Mouse (Mus musculus) adrenal gland, adult (tissue): ENCODE data around the gene Tmem121.

Experiments used
- DNase-seq, 2 experiments: peaks; one replicate each; pipeline ENCODE4 v3.0.0; 2022 to 2023; ENCODE audit warnings: low spot score in 1 of 2; ENCODE audit not compliant: inconsistent age in 2 of 2

Tmem121 gene

GRCm38 (mm10) chr12:113185442-113186291 lies at the start of gene Tmem121:
TSS of gene Tmem121 (plus strand) at chr12:113185930.
- DNase-seq = peak; percentile 66 to 78

DNA sequence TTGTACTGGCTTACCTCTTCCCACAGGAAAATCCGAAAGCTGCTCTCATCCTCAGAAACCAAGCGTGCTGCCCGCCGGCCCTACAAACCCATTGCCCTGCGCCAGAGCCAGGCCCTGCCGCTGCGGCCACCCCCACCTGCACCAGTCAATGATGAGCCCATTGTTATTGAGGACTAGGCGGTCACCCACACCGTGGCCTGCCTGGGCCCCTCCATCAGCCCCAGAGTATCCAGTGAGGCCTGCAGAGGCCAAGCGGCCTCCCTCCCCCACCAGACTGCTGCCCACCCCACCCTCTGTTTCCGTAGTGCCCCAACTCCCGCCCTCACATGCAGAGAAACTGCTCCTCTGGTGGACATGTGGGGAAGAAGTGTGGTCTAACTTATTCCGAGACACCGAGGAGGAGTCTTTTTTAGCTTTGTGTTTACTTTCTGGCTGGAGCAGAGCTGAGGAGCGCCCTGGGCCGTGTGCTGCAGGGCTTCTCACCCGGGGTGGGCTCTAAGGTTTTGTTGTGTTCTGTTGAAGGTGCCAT lies 49.2 kb upstream of the Tmem121 start:
- DNase-seq = no peak

DNA sequence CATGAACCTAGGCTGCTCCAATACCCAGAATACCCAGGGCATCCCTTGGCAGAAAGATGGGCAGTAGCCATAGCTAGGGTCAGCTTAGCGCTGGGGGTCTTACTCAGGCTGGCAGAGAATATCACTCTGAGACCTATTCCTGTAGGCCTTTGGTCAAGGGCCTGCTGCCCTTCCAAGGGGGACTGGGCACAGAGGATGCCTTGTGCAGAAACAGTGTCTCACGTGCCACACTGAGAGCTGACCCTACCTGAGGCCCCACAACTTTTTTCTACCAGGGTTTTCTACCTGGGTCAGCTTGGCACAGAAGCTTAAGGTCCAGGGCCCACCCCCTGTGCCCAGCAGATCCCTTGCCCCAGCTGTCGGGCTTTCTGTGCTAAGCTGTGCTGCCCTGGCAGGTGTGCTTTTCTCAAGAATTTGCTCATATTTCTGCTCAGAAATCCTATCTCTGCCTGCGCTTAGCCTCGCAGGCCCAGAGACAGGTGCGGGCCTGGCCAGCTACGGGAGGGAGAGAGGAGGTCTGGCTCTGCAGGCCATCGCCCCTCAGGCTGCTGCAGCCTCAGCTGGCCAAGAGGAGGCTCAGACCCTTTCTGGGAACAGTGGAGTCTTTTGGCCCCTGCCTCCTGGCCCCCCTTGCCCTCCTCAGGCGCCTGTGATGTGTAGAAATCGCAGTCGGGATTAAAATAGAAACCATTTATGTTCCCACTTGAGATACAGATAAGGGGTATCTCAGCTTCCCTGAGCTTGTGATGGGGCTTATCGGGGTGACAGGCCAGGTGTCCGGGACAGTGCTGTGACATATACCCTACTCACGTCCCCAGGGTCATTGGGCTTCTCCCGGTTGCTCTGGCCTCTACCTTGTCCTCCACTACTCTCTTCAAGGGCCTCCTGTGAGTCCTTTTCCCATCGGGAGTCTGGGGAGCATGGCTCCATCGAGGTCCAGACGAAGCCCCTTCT lies 48.2 kb upstream of the Tmem121 start:
- no peak for DNase-seq

GRCm38 (mm10) chr12:113138291-113138690 lies 47.4 kb upstream of the Tmem121 start:
- DNase-seq = no peak

- DNase-seq = peak; percentile 36 to 63
Observed at GRCm38 (mm10) chr12:113138901-113139864, 46.5 kb upstream of the Tmem121 start.

DNA sequence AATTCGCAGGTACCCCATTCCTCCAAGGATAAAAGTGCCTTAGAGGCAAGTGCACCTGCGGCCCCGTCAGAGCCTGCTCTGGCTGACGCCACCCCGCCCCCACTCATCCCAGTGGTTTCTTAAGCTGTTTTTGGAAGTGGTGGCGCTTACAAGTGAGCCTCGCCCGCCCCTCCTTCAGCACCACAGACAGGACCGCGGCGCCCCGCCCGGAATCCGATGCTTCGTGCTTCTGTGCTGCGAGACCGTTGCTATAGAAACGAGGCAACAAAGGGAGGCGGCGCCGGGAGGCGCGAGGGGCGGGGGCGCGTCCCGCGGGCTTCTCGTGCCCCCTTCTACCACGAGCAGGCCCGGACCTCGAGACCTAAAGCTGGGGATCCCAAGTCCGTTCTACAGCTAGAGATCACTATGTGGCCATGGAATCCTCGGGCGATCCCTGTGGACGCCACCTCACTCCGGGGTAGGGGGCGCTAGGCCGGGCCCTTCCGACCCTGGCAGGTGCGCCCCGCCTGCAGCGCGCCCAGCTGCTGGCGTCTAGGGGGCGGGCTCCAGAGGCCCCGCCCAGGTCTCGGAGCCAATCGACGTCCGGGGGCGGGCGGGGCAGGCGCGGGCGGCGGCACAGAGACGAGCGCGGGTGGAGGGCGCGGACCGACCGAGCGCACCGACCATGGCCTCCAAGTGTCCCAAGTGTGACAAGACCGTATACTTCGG lies 45.7 kb upstream of the Tmem121 start, which contains the start of gene Crip2:
Crip2 (plus strand) TSS at position 329 of the 708 bp plus-strand sequence.
- peak; percentile 88 to 95 for DNase-seq

GRCm38 (mm10) chr12:113140616-113141411 lies 44.9 kb upstream of the Tmem121 start:
- peak; percentile 58 to 87 for DNase-seq

DNA sequence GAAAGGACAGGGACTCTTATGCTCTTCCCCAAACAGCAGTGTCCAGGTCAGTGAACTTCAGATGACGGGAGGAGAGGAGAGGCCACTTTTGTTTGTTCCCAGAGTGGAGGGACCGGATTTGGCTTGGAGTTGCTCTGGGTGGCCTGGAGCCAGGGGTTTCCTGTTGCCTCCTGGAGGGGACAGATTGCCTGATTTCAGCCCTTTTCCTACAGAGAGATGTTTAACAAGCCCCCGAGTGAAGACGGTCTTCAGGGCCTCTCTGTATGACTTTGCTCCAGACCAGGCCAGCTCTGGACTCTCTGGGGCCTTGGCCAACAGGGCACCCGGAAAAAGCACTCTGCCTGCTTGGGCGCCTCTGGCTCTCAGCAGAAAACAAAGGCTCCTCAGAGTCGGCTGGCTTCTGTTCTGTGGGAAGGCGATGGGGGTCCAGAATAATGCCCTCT lies 44.2 kb upstream of the Tmem121 start:
- peak; percentile 54 to 77 for DNase-seq

GRCm38 (mm10) chr12:113142021-113142975 lies 43.4 kb upstream of the Tmem121 start:
- DNase-seq = peak; percentile 76 to 84

DNA sequence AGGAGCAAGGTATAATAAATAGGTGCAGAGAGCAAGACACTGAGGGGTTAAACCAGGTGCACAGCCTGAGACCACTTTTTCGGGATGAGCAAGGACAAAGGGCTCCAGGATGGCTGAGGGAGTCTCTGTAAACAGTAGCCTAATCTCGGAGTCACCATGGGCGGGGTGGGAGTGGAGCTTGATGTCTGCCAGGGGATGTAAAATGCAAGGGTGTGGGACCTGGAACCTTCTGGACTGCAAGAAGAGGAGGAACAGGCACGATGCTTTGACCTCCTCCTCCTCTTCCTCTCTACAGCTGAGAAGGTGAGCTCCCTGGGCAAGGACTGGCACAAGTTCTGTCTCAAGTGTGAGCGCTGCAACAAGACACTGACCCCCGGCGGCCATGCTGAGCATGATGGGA lies 42.6 kb upstream of the Tmem121 start:
- DNase-seq = peak in 1 of 2 experiments; percentile 52

DNA sequence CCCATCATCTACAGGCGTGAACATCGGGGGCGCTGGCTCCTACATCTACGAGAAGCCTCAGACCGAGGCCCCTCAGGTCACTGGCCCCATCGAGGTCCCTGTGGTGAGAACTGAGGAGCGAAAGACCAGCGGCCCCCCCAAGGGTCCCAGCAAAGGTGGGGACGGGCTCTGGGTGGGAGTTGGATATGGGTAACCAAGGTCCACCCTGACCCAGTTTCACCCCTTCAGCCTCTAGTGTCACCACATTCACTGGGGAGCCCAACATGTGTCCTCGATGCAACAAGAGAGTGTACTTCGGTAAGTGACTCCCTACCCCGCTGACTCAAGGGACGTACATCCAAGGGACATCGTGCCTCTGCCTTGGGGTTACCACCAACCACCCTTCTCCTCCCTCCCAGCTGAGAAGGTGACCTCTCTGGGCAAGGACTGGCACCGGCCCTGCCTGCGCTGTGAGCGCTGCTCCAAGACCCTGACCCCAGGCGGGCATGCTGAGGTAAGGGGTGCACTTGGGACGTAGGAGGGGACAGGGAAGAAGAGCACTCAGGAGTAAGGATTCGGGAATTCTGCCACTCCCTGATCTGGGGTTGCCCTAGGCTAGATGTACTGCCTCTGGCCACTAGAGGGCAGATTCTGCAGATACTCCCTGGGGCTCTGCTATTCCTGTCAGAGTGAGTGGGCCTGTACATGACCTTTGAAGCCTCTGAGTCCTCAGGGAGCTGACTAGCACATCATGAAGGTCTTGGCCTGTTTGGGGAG lies 41.6 kb upstream of the Tmem121 start:
- DNase-seq = peak; percentile 61 to 85

DNA sequence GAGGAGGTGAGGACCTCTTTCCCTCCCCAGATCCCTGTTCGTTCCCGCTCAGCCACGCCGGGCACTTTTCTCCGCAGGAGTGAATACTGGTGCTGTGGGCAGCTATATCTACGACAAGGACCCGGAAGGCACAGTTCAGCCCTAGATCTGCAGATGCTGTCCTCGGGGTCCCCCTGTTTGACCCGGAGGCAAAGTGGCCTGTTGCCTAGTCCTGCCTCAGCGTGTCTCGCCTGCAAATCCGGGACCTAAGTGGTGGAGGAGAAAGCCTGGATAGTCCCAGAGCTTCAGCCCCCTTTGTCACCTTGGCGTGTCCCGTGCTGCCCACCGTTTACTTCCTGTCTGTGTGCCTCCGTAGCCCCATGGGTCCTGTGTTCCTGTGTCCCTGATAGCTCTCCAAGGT lies 40.8 kb upstream of the Tmem121 start:
- peak in 1 of 2 experiments; percentile 36 for DNase-seq

DNA sequence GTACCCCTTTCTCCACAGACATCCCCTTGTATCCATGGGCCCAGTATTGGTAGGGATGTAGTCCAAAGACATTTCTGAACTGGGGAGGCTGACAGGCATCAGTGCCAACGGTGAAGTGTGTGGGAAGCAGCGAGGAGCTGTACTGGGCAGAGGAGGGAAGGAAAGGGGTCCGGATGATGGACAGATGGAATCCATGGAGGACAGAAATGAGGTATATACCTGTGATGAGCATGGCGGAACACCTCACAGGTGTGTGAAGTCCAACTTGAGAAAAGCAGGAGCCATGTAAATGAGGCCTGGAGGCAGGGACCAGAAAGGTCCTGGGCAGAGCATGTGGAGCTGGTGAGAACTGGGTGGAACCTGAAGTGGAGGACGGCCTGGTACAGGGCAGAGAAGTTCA lies 40.1 kb upstream of the Tmem121 start:
- DNase-seq = no peak

DNA sequence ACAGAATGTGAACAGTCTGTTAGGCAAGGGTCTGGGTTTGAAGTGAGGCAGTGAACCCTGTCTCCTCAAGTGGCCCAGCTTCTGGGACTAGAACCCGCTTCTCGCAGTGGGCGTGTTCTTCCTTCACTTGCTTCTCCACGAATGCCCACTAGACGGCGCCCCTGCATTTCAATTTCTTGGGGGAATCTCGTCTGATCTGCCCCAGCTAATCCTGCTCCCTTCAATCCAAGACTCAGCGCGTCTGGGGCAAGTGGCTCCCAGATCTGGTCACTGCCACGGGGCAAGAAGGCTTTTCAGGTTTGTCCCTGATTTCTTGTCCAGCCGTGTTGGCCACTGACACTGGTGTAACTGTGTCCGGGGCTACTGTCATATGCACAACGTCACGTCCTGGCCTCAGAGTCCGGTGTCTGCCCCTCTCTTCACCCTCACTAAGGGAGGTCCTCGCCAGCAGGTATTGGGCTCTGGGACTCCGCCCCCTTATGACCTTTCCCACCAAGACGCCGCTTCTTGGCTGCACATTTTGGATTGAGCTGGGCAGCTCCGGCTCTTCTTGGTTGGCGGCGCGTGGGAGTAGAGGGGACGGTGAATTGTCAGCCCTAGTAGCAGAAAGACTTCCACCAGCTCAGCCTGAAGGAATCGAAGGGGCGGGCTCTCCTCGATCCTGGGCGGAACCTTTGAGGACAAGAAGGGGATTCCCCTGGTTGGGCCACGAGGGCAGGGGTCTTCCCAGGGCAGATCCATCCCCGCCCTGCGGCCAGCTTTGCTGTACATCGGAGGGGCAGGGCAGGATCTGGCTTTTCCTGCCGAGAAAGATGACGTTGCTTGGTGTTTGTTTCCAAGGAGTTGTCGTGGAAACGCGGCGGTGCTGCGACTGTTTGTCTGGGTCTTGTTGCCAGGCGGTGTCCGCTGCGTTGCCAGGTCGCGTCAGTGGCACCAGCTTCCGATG lies 39.3 kb upstream of the Tmem121 start, which contains the start of gene Crip1:
Crip1 (plus strand) TSS at position 205 of the 946 bp plus-strand sequence.
- DNase-seq = peak; percentile 89 to 97

DNA sequence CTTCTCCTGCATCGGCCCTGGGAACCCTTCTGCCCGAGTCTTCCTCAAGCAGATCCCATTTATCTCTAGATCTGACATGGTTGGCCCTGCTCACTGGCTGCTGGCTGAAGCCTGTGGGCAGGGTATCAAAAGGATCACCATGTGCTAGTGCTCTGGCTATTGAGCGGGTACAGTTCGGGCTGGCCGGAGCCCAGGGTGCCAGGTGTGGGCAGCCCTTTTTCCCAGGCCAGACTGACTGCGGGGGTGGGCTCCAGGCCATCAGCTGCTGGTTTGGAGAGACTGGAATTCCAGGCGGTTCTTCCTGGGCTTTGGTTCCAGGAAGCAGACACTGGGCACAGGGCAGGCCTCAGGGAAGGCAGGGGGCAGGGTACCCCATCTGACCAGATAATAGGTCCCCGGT lies 38.2 kb upstream of the Tmem121 start:
- peak; percentile 35 to 64 for DNase-seq
